Mouse (Mus musculus): ENCODE measurements around the gene Gapt. TPM values are rescaled to one million over a fixed set of nuclear protein-coding genes. Genes with fewer than 3 reads are reported as not detected.
"Not testable (repeated sequence)": the region's sequence is repeated elsewhere in the genome, so short reads cannot be mapped to it uniquely, and the experiment has no call there.

Gapt gene
- polyA plus RNA-seq (2015; fragmentation: Nextera tagmentation; extraction: Ambion mirVana), result 0.08 TPM in 1 of 2 replicates, not detected in the other

GRCm38 (mm10) chr13:110356941-110357340, at the start of gene Gapt:
Gapt (minus strand) TSS chr13:110357199.
- H3K4me3 ChIP-seq, result no peak within 1 kb of the TSS
- 94% methylated on average over 2 of the region's 2 CpGs for WGBS
- H3K9ac ChIP-seq, result no peak within 1 kb of the TSS
- H3K27ac ChIP-seq, result no peak within 1 kb of the TSS
- ATAC-seq (replicated peaks), result no peak
- no peaks in the 10 kb centered on the region for H3K4me1 ChIP-seq
- no peak within 1 kb of the TSS for H3K4me2 ChIP-seq
- no peaks in the 10 kb centered on the region for H3K9me3 ChIP-seq
- no peaks in the 10 kb centered on the region for H3K36me3 ChIP-seq (replicated peaks)
- no peaks in the 10 kb centered on the region for H3K27me3 ChIP-seq (replicated peaks)

DNA sequence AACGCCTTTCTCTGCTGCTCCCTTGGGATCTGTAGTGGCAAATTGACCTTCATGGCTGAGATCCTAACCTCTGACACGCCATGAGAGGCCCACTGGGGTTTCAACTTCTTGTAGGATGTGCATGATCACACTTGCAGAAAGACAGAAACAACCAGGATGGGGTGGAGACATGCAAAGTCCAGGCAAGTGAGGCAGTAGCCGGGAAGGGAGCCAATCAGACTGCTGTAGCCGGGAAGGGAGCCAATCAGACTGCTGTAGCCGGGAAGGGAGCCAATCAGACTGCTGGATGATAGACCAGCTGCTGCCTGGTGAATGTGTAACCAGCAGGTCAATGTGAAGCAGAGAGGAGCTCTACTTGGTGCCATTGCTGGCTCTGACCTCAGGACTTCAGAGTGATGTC, 49.2 kb upstream of the Gapt start:
- Histone ChIP-seq H3K27ac (no peak overlapping the region), H3K4me2 (no peak overlapping the region), H3K9me3 (no peaks in the 10 kb centered on the region), H3K36me3 (replicated peaks) (peaks cover 4% of the 10 kb centered on the region), H3K4me1 (no peaks in the 10 kb centered on the region), H3K9ac (no peak overlapping the region), H3K4me3 (no peak overlapping the region), H3K27me3 (replicated peaks) (no peaks in the 10 kb centered on the region; the same call in 1 of the 2 replicates)
- ATAC-seq (replicated peaks), result 0 out of 2 replicates have a peak, but pooled peaks have one; percentile 37
- 81% methylated on average over 5 of the region's 5 CpGs for WGBS

GRCm38 (mm10) chr13:110404686-110405085, 47.7 kb upstream of the Gapt start:
- H3K4me3 ChIP-seq; H3K4me2 ChIP-seq; ATAC-seq (replicated peaks); H3K9ac ChIP-seq; H3K27ac ChIP-seq; H3K27me3 ChIP-seq (replicated peaks); H3K4me1 ChIP-seq; H3K9me3 ChIP-seq: not testable (repeated sequence)
- peaks cover 17% of the 10 kb centered on the region for H3K36me3 ChIP-seq (replicated peaks)
- 88% methylated on average over 5 of the region's 5 CpGs for WGBS

DNA sequence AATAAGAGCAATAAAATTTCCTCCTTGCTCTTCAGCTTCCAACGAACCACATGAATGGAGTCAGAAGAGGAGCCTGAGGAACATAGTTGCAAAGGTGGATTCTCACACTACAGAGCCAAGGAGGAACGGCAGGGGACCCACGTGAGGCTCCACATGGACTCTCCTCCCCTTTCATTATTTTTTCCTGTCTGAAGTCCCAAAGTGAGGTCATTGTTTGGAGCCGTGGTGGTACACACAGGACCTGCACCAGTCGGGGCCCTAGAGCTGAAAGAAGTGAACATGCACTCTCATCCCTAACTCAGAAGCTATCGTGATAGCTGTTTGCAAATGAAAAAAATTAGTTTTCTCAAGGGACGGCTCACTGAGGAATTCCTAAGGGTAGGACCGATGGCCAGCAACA, 47.1 kb upstream of the Gapt start:
- no peaks in the 10 kb centered on the region for H3K9me3 ChIP-seq
- H3K4me1 ChIP-seq, result no peaks in the 10 kb centered on the region
- no peak overlapping the region for H3K27ac ChIP-seq
- 81% methylated on average over 8 of the region's 8 CpGs for WGBS
- H3K27me3 ChIP-seq (replicated peaks), result no peaks in the 10 kb centered on the region; the same call in 1 of the 2 replicates
- peaks cover 23% of the 10 kb centered on the region for H3K36me3 ChIP-seq (replicated peaks)
- no peak overlapping the region for H3K4me3 ChIP-seq
- ATAC-seq (replicated peaks), result no peak
- no peak overlapping the region for H3K9ac ChIP-seq
- H3K4me2 ChIP-seq, result no peak overlapping the region

GRCm38 (mm10) chr13:110401877-110402276, 44.9 kb upstream of the Gapt start:
- no peak for ATAC-seq (replicated peaks)
- no peak overlapping the region for H3K9ac ChIP-seq

DNA sequence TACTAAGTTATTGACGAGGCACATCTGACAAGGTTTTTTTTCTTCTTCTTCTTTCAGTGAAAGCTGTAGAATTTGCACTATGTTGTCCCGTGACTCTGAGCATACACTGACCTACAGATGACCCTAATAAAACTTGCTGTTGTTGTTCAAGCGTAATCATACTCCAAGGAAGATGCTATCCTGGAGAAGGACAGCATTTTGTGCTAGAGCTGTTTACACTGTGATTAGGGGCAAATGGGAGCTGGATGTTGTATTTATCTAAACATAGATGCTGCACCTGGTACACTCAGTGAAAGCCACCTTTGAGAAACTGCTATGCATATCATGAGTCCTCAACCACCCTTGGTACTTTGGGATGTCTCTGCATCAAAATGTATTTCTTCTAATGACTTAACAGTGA, 44.4 kb upstream of the Gapt start:
- no peak overlapping the region for H3K4me3 ChIP-seq
- H3K9me3 ChIP-seq, result no peaks in the 10 kb centered on the region
- no peak overlapping the region for H3K4me2 ChIP-seq
- peaks cover 39% of the 10 kb centered on the region for H3K36me3 ChIP-seq (replicated peaks)
- no peak for ATAC-seq (replicated peaks)
- peaks cover 18% of the 10 kb centered on the region for H3K4me1 ChIP-seq
- H3K27ac ChIP-seq, result no peak overlapping the region
- whole genome bisulfite sequencing, result 88% methylated on average over 3 of the region's 3 CpGs
- no peaks in the 10 kb centered on the region; the same call in 1 of the 2 replicates for H3K27me3 ChIP-seq (replicated peaks)
- H3K9ac ChIP-seq, result no peak overlapping the region

More at GRCm38 (mm10) chr13:110401877-110402276, 44.9 kb upstream of the Gapt start:
- no peaks in the 10 kb centered on the region; the same call in 1 of the 2 replicates for H3K27me3 ChIP-seq (replicated peaks)
- peaks cover 16% of the 10 kb centered on the region for H3K4me1 ChIP-seq
- H3K4me2 ChIP-seq, result no peak overlapping the region
- H3K4me3 ChIP-seq, result no peak overlapping the region
- H3K36me3 ChIP-seq (replicated peaks), result peaks cover 39% of the 10 kb centered on the region
- H3K9me3 ChIP-seq, result no peaks in the 10 kb centered on the region
- no peak overlapping the region for H3K27ac ChIP-seq
- WGBS, result 93% methylated on average over 2 of the region's 2 CpGs

DNA sequence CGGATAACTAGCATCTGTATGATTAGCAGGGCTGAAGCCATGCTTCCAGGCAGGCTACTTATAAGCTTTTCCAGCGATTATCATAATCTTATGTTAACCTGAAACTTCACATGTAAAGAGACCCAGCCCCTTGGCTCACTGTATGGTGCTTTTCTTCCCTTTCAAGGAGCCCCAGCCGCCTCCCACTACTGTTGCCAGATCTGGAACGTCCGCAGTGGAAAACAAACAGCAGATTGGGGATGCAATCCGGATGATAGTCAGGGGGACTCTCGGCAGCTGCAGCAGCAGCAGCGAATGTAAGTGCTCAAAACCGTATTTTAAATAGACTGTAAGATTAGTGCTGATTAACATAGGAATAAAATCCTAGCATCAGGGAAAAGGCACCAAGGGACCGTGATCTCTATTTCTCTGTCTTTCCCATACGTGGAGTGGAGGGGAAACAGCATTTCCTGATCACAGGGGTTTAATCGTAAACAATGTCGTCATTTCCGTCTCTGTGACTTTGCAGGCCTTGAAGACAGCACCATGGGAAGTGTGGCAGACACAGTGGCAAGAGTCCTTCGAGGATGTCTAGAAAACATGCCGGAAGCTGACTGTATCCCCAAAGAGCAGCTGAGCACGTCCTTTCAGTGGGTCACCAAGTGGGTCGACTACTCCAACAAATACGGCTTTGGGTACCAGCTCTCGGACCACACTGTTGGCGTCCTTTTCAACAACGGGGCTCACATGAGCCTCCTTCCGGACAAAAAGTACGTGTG, 41.7 kb upstream of the Gapt start:
- H3K27ac ChIP-seq, result no peak overlapping the region
- 67% methylated on average over 24 of the region's 24 CpGs for WGBS
- no peak overlapping the region for H3K9ac ChIP-seq
- peak overlapping the region; percentile 74 for H3K4me3 ChIP-seq
- no peak for ATAC-seq (replicated peaks)
- H3K9me3 ChIP-seq, result no peaks in the 10 kb centered on the region
- peaks cover 18% of the 10 kb centered on the region for H3K4me1 ChIP-seq
- H3K27me3 ChIP-seq (replicated peaks), result no peaks in the 10 kb centered on the region
- peaks cover 39% of the 10 kb centered on the region for H3K36me3 ChIP-seq (replicated peaks)
- peak overlapping the region; percentile 96 for H3K4me2 ChIP-seq

DNA sequence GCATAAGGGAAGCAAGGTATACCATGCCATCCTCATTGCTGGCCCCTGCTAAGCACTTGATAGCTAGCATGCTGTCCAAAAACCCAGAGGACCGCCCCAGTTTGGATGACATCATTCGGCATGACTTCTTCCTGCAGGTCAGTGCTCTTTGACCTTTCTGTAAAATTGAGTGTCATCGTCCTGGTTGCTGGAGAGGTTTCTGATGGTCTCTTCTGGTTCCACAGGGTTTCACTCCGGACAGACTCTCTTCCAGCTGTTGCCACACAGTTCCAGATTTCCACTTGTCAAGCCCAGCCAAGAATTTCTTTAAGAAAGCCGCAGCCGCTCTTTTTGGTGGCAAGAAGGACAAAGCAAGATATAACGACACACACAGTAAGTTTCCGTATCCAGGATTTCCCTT, 40.8 kb upstream of the Gapt start:
- 0 out of 2 replicates have a peak, but pooled peaks cover 2% of the 10 kb centered on the region for H3K27me3 ChIP-seq (replicated peaks)
- no peak for ATAC-seq (replicated peaks)
- H3K4me3 ChIP-seq, result peak overlapping the region; percentile 74
- H3K4me1 ChIP-seq, result peaks cover 18% of the 10 kb centered on the region
- H3K9me3 ChIP-seq, result no peaks in the 10 kb centered on the region
- peaks cover 39% of the 10 kb centered on the region for H3K36me3 ChIP-seq (replicated peaks)
- H3K27ac ChIP-seq, result no peak overlapping the region
- WGBS, result 92% methylated on average over 8 of the region's 8 CpGs
- peak overlapping the region; percentile 96 for H3K4me2 ChIP-seq
- no peak overlapping the region for H3K9ac ChIP-seq

DNA sequence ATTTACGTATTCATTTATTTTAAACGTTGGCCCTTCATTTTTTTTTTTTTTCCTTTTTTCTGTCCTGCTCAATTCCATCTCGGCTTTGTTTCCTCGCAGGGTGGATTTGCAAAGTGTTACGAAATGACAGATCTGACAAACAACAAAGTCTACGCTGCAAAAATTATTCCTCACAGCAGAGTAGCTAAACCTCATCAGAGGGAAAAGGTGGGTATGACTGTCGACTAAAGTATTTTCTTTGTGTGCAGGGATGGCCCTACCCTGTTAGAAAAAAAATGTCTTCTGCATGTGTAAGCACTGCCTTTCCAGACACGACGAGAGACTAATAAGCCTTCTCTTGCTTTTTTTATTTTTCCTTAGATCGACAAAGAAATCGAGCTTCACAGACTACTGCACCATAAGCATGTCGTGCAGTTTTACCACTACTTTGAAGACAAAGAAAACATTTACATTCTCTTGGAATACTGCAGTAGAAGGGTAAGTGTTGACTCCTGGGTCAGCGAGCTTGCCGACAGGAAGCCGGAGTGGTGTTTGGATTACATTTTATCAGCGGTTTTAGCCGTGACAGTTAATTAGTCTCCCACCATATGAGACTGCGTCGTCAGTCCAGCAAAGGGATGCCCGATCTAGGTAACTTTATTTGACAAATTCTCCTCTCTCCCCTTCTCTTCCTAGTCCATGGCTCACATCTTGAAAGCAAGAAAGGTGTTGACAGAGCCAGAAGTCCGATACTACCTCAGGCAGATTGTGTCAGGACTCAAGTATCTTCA, 39.1 kb upstream of the Gapt start:
- H3K4me1 ChIP-seq, result peaks cover 21% of the 10 kb centered on the region
- peak overlapping the region; percentile 93 for H3K27ac ChIP-seq
- H3K4me3 ChIP-seq, result peak overlapping the region; percentile 74
- peaks cover 35% of the 10 kb centered on the region for H3K36me3 ChIP-seq (replicated peaks)
- H3K4me2 ChIP-seq, result peak overlapping the region; percentile 96
- no peak for ATAC-seq (replicated peaks)
- H3K27me3 ChIP-seq (replicated peaks), result 0 out of 2 replicates have a peak, but pooled peaks cover 3% of the 10 kb centered on the region
- H3K9me3 ChIP-seq, result no peaks in the 10 kb centered on the region
- H3K9ac ChIP-seq, result peak overlapping the region; percentile 98
- WGBS, result 12% methylated on average over 21 of the region's 21 CpGs

DNA sequence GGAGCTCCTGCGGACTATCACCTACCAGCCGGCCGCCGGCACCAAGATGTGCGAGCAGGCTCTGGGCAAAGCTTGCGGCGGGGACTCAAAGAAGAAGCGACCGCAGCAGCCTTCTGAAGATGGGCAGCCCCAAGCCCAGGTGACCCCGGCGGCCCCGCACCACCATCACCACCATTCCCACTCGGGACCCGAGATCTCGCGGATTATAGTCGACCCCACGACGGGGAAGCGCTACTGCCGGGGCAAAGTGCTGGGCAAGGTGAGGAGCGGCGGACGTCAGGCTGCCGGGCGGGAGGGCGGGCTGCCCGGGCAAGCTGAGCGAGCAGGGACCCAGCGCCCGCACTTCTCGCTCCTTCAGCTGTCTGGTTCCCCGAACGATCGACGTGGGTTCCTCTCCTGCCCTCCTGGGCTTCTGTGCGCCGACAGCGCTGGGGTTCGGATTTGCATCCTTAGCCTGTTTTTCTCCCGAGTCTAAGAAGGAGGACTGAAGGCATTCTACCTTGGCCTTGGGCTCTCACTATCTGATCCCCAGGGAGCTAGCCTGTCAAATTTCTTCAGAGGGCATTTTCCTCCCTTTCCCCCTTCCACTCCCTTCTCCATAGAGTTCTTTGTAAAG, 38.3 kb upstream of the Gapt start:
- Histone ChIP-seq H3K9ac (peak overlapping the region; percentile 98), H3K4me2 (peak overlapping the region; percentile 96), H3K27me3 (replicated peaks) (0 out of 2 replicates have a peak, but pooled peaks cover 3% of the 10 kb centered on the region), H3K36me3 (replicated peaks) (peaks cover 28% of the 10 kb centered on the region), H3K4me1 (peaks cover 21% of the 10 kb centered on the region), H3K27ac (peak overlapping the region; percentile 93), H3K9me3 (no peaks in the 10 kb centered on the region), H3K4me3 (peak overlapping the region; percentile 74)
- under 1% methylated on average over 40 of the region's 41 CpGs for WGBS
- ATAC-seq (replicated peaks), result peak; percentile 53

- Histone ChIP-seq H3K27ac (peak within 1 kb of the TSS; percentile 93), H3K27me3 (replicated peaks) (0 out of 2 replicates have a peak, but pooled peaks cover 3% of the 10 kb centered on the region), H3K9me3 (no peaks in the 10 kb centered on the region), H3K4me1 (peaks cover 21% of the 10 kb centered on the region), H3K9ac (peak within 1 kb of the TSS; percentile 98), H3K4me2 (peak within 1 kb of the TSS; percentile 96), H3K36me3 (replicated peaks) (peaks cover 21% of the 10 kb centered on the region), H3K4me3 (peak within 1 kb of the TSS; percentile 74)
- under 1% methylated on average over 71 of the region's 71 CpGs for WGBS
- ATAC-seq (replicated peaks), result peak; percentile 97
These were observed 37.5 kb upstream of the Gapt start, which contains the start of gene Plk2 for GRCm38 (mm10) chr13:110394291-110395178. Plk2 (plus strand) TSS chr13:110395046.
